Mouse (Mus musculus) layer of hippocampus, adult 9-11 months (tissue): ENCODE data around the gene Scamp3.

Experiments used
- DNase-seq: peaks from one replicate; pipeline ENCODE4 v3.0.0; 2022

Scamp3 gene

GRCm38 (mm10) chr3:89163643-89164245, 13.5 kb upstream of the Scamp3 start:
- no peak for DNase-seq

- peak; percentile 95 for DNase-seq
Observed at GRCm38 (mm10) chr3:89164506-89165267, 12.6 kb upstream of the Scamp3 start, which contains the start of gene Clk2. Clk2 (plus strand) TSS chr3:89164795.

GRCm38 (mm10) chr3:89165268-89165870, 11.9 kb upstream of the Scamp3 start:
- no peak for DNase-seq

- DNase-seq, result no peak
Observed at GRCm38 (mm10) chr3:89166945-89167344, 10.3 kb upstream of the Scamp3 start.

- DNase-seq, result no peak
Observed at GRCm38 (mm10) chr3:89174844-89175243, 2.4 kb upstream of the Scamp3 start.

- no peak for DNase-seq
Observed at GRCm38 (mm10) chr3:89175544-89175943, 1.7 kb upstream of the Scamp3 start.

GRCm38 (mm10) chr3:89176421-89176820, 852 bp upstream of the Scamp3 start:
- no peak for DNase-seq

- no peak for DNase-seq
Observed at GRCm38 (mm10) chr3:89178107-89178385, 773 bp downstream of the Scamp3 start.

GRCm38 (mm10) chr3:89179056-89179455, 1.8 kb downstream of the Scamp3 start:
- DNase-seq, result no peak

- DNase-seq, result no peak
Observed at GRCm38 (mm10) chr3:89181749-89182500, 4.7 kb downstream of the Scamp3 start.

- DNase-seq, result no peak
Observed at GRCm38 (mm10) chr3:89182531-89183057, 5.3 kb downstream of the Scamp3 start.

- peak; percentile 93 for DNase-seq
Observed at GRCm38 (mm10) chr3:89183058-89183958, 6.0 kb downstream of the Scamp3 start, which contains the start of gene Fam189b. Fam189b (plus strand) TSS chr3:89183143.

GRCm38 (mm10) chr3:89183959-89184315, 6.7 kb downstream of the Scamp3 start:
- DNase-seq, result no peak

GRCm38 (mm10) chr3:89187197-89187596, 9.9 kb downstream of the Scamp3 start:
- no peak for DNase-seq

GRCm38 (mm10) chr3:89187690-89188477, 10.6 kb downstream of the Scamp3 start:
- DNase-seq, result no peak

GRCm38 (mm10) chr3:89188478-89188875, 11.2 kb downstream of the Scamp3 start:
- no peak for DNase-seq

- no peak for DNase-seq
Observed at GRCm38 (mm10) chr3:89190436-89190835, 13.2 kb downstream of the Scamp3 start.

- no peak for DNase-seq
Observed at GRCm38 (mm10) chr3:89193351-89193750, 16.1 kb downstream of the Scamp3 start.

GRCm38 (mm10) chr3:89193853-89194252, 16.6 kb downstream of the Scamp3 start:
- DNase-seq, result no peak

- DNase-seq, result peak; percentile 92
Observed at GRCm38 (mm10) chr3:89195979-89196877, 19.0 kb downstream of the Scamp3 start.
